Mouse (Mus musculus) E14TG2a.4 (cell line): ENCODE measurements around the gene Ccdc191.

Source experiments
- CTCF ChIP-seq: conservative IDR thresholded peaks from 2 replicates; pipeline ENCODE4 v1.5.1; 2014; ENCODE audit warnings: low read length
- POU5F1 ChIP-seq: IDR thresholded peaks from 2 replicates; pipeline ENCODE4 v1.6.1; 2014; ENCODE audit warnings: low read length, borderline replicate concordance

- TF ChIP-seq CTCF: no peak
- no peak for TF ChIP-seq POU5F1
Measured at GRCm38 (mm10) chr16:43980110-43980609, 90.6 kb downstream of the Ccdc191 start.
